Mouse (Mus musculus): ENCODE measurements around the gene Taok3. TPM values are rescaled to one million over a fixed set of nuclear protein-coding genes. Genes with fewer than 3 reads are reported as not detected.

Taok3 gene
- total RNA-seq (2012; rRNA removed) (32.1 and 33.7 TPM in 2 replicates), polyA plus RNA-seq (2012; ENCODE audit: insufficient read depth in 1 of 2, insufficient read length in 2 of 2, low read depth in 1 of 2, low replicate concordance in 2 of 2, missing spikeins in 1 of 2) (10 to 100 TPM in 1 of 2 experiments, not detected in 1; 79.2 TPM)

GRCm38 (mm10) chr5:117119777-117120488, at the start of gene Taok3:
Taok3 (plus strand) TSS chr5:117120129.
- peak within 1 kb of the TSS; percentile 79 for H3K27ac ChIP-seq (ENCODE audit: control insufficient read depth, low read depth, low read length)
- peaks cover 0 to 33% of the 10 kb centered on the region in 2 experiments; a peak in 2 of 4 replicates for H3K36me3 ChIP-seq (ENCODE audit: control insufficient read depth in 1 of 2, insufficient read depth in 2 of 2, low read length in 2 of 2)
- H3K9ac ChIP-seq (ENCODE audit: control insufficient read depth, low read depth, low read length, poor library complexity, severe bottlenecking), result peak within 1 kb of the TSS; percentile 90
- no peaks in the 10 kb centered on the region for H3K27me3 ChIP-seq (ENCODE audit: control insufficient read depth in 1 of 2, insufficient read depth in 2 of 2, low read length in 2 of 2)
- peak; percentile 99 for DNase-seq (ENCODE audit: low read depth, low spot score)
- H3K79me2 ChIP-seq (ENCODE audit: control insufficient read depth, insufficient read depth, low read length, poor library complexity), result peaks cover 26% of the 10 kb centered on the region
- H3K9me3 ChIP-seq (replicated peaks; ENCODE audit: insufficient read depth, low read length), result no peaks in the 10 kb centered on the region
- H3K4me3 ChIP-seq (ENCODE audit: control insufficient read depth in 1 of 2, insufficient read depth in 1 of 2, low read depth in 2 of 2, low read length in 2 of 2), result peak within 1 kb of the TSS; percentile 96 to 99
- peaks cover 10 to 29% of the 10 kb centered on the region in 2 experiments for H3K4me1 ChIP-seq (ENCODE audit: control insufficient read depth in 1 of 2, insufficient read depth in 2 of 2, low read length in 2 of 2)
- no peak for TF ChIP-seq GABPA (IDR thresholded peaks at IDR 0.05; ENCODE audit: low read depth, low read length)
- no peak for TF ChIP-seq USF2 (IDR thresholded peaks at IDR 0.05; ENCODE audit: borderline replicate concordance in 1 of 2, insufficient read depth in 1 of 2, low read depth in 1 of 2, low read length in 2 of 2)
- peak; percentile 94 for TF ChIP-seq HCFC1 (IDR thresholded peaks at IDR 0.05; ENCODE audit: low read depth, low read length)
- 0 out of 2 replicates have a peak, but pooled peaks have one; percentile 32 for TF ChIP-seq UBTF (IDR thresholded peaks at IDR 0.05; ENCODE audit: borderline replicate concordance, insufficient read depth, low read depth, low read length)
- TF ChIP-seq MXI1 (IDR thresholded peaks at IDR 0.05; ENCODE audit: low read depth, low read length), result peak; percentile 82; the same call in 1 of the 2 replicates
- TF ChIP-seq SIN3A (IDR thresholded peaks at IDR 0.05; ENCODE audit: low read length), result peak; percentile 98
- peak; percentile 81 for TF ChIP-seq NELFE (IDR thresholded peaks at IDR 0.05; ENCODE audit: low read depth, low read length)
- 0 out of 2 replicates have a peak, but pooled peaks have one; percentile 22 for TF ChIP-seq MEF2A (IDR thresholded peaks at IDR 0.05; ENCODE audit: extremely low read depth, insufficient replicate concordance, low read depth, low read length, poor library complexity, severe bottlenecking)
- TF ChIP-seq ZMIZ1 (IDR thresholded peaks at IDR 0.05; ENCODE audit: low read depth, low read length), result peak; percentile 83; the same call in 1 of the 2 replicates
- TF ChIP-seq NRF1 (IDR thresholded peaks at IDR 0.05; ENCODE audit: insufficient read depth, low read depth, low read length, poor library complexity, severe bottlenecking), result peak; percentile 39; the same call in 1 of the 2 replicates
- TF ChIP-seq TBP (IDR thresholded peaks at IDR 0.05; ENCODE audit: low read depth, low read length), result peak; percentile 86
- TF ChIP-seq TCF12 (IDR thresholded peaks at IDR 0.05; ENCODE audit: low read depth, low read length), result peak; percentile 68; the same call in 1 of the 2 replicates
- peak; percentile 98 for TF ChIP-seq ELF1 (IDR thresholded peaks at IDR 0.05; ENCODE audit: low read depth, low read length)
- no peak for TF ChIP-seq EP300 (IDR thresholded peaks at IDR 0.05; ENCODE audit: low read depth in 1 of 2, low read length in 2 of 2)
- no peak for TF ChIP-seq POLR2AphosphoS5 (IDR thresholded peaks at IDR 0.05; ENCODE audit: borderline replicate concordance, low read depth, low read length)
- TF ChIP-seq POLR2AphosphoS2 (IDR thresholded peaks at IDR 0.05; ENCODE audit: low read length), result no peak; the same call in 1 of the 2 replicates
- TF ChIP-seq MAZ (IDR thresholded peaks at IDR 0.05; ENCODE audit: low read depth, low read length), result peak; percentile 82; the same call in 1 of the 2 replicates
- peak; percentile 58 to 92; a peak in 3 of 4 replicates for TF ChIP-seq POLR2A (IDR thresholded peaks at IDR 0.05; ENCODE audit: control insufficient read depth in 1 of 2, insufficient read depth in 1 of 2, low read depth in 1 of 2, low read length in 2 of 2, poor library complexity in 1 of 2)
- TF ChIP-seq SMC3 (IDR thresholded peaks at IDR 0.05; ENCODE audit: low read depth, low read length), result no peak
- TF ChIP-seq ZKSCAN1 (IDR thresholded peaks at IDR 0.05; ENCODE audit: low read depth, low read length), result no peak
